Mouse (Mus musculus) right cerebral cortex, postnatal 25 days (tissue): Measurements from ENCODE around the gene Ino80b.
A peak's percentile ranks its signal among the peaks of the same experiment; 100 is the strongest.

Experiments
- DNase-seq: peaks from one replicate; pipeline ENCODE4 v3.0.0; 2022

Ino80b gene

DNA sequence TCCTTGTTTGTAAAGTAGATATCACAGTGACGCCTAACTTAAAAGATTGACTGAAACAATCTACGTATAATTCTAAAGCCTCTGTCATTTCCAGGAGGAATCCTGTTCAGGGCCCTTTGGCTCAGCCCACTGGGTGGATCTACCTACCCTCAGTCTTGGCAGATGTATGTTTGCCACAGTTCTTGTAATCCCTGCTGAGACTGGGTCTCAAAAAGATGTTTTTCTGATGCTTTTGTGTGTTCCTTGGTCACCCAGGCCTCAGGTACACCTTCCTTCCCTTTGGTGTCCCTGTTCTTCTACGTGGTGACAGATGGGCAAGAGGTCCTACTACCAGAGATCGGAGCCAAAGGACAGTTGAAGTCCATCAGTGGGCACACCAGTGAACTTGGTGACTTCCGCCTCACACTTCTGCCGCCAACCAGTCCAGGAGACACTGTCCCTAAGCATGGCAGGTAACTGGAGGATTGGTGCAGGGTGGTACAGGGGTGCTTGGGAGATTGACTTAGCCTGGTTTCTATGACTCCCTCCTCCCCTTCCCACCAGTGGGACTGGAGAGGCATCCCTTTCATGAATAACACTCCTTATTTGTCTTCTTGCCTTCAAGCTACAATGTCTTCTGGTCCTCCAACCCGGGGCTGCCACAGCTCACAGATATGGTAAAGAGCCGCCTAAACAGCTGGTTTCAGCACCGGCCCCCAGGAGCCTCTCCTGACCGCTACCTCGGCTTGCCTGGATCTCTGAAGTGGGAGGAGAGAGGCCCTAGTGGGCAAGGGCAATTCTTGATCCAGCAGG, 8.7 kb downstream of the Ino80b start:
- no peak for DNase-seq

DNA sequence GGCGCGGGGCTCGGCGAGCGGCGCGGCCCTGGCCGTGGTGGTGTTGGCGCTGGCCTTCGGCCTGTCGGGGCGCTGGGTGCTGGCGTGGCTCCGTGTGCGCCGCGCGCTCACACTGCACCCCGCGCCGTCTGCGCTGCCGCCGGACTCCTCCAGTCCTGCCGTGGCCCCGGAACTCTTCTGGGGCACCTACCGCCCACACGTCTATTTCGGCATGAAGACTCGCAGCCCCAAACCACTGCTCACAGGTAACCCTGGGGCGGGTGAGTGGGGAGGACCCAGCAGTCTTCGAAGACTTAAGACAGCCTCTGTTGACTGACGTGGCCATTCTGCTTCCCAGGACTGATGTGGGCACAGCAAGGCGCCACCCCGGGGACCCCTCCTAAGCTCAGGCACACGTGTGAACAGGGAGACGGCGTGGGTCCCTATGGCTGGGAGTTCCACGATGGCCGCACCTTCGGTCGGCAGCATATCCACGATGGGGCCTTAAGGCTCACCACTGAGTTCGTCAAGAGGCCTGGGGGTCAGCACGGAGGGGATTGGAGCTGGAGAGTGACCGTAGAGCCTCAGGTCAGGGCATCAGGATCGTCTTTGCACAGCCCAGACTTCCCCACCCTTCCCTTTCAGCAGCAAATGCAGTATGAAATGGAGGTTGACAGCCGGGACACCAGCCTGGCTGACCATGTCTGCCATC, 9.4 kb downstream of the Ino80b start:
- DNase-seq: no peak

DNA sequence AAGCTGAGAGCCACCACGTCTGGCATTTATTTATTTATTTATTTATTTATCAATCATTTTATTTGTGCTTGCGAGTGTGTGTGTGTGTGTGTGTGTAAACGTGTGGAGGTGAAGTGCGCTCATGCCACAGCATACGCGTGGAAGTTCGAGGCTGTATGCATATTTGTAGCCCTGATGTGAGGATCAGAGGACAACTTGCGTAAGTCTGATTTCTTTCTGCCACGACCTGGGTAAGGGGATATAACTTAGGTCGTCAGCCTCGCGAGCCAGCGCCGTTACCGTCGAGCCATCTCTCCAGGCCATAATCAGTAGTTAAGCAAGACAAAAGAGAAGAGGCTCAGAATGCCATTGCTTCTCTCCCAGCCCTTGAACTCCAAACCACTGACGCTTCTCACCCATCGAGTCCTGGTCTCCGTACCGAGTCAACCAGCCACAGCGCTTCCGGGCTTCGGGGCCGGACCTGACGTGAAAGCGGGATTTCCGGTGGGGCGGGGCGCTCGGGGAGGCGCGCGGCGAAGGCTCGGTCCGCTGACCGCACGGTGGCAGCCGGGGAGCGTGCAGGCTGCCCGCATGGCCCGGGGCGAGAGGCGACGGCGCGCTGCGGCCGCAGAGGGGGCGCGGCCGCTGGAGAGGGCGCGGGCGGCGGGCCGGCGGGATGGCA, 10.1 kb downstream of the Ino80b start, which contains the start of gene Mogs:
Gene Mogs, plus strand, starts transcription at position 486 of the 661 bp plus-strand sequence.
- DNase-seq: peak; percentile 92

DNA sequence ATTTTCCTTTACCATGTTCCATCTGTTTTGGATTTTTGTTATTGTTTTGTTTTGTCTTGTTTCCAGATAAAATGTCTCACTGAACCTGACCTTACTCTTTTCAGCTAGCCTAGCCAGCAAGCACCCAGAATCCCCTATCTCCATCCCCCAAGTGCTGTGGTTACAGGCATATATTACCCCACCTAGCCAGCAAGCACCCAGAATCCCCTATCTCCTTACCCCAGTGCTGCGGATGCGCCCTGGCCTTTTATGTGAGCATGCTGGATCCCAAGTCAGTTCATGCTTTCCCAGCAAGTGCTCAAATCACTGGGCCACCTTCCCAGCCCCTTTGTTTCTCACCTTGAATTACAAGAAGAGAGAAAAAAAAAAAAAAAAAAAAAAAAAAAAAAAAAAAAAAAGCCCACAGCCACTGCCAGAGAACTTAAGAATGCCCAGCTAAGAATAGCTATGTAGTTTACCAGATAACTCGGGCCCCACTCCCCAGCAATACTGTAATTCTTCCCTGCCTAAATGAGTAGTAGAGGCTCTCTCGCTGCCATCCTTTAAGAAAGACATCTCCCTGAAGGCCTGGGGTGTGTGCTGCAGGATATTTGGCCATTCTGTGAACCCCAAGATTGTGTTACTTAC, 13.6 kb downstream of the Ino80b start:
- no peak for DNase-seq

DNA sequence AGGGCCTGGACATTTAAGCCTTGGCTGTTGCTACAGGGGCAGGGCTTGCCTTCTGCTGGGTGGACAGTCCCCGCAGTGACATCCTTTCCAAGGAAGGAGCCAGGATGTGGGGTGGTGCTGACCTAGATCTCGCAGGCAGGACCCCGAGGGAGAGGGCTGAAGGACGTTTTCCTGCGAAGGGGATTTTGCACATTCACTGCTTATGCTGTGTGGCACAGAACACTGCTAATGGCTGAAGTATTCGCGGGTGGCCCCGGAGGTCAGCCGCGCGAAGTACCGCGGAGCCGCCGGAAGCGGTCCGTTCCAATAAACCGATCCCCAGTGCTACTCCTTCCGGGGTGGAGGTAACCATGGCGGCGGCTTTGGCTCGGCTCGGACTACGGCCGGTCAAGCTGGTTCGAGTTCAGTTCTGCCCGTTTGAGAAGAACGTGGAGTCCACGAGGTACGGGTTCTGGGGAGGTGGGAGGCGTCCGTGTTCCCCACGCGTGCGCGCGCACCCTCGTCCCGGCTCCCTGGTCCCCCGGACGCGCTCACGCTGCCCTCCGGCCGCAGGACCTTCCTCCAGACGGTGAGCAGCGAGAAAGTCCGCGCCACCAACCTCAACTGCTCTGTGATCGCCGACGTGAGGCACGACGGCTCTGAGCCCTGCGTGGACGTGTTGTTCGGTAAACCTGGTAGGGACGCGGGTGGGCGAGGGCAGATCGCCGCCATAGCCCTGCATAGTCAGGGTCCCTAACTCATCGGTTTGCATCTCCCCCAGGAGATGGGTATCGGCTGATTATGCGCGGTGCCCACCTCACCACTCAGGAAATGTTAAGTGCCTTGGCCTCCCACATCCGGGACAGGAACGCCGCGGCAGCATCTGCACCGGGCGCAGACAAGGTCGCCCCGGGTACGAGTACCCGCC, 16.2 kb downstream of the Ino80b start, which contains the start of gene Mrpl53:
Gene Mrpl53, plus strand, starts transcription at position 279 of the 907 bp plus-strand sequence.
- DNase-seq: peak; percentile 86

DNA sequence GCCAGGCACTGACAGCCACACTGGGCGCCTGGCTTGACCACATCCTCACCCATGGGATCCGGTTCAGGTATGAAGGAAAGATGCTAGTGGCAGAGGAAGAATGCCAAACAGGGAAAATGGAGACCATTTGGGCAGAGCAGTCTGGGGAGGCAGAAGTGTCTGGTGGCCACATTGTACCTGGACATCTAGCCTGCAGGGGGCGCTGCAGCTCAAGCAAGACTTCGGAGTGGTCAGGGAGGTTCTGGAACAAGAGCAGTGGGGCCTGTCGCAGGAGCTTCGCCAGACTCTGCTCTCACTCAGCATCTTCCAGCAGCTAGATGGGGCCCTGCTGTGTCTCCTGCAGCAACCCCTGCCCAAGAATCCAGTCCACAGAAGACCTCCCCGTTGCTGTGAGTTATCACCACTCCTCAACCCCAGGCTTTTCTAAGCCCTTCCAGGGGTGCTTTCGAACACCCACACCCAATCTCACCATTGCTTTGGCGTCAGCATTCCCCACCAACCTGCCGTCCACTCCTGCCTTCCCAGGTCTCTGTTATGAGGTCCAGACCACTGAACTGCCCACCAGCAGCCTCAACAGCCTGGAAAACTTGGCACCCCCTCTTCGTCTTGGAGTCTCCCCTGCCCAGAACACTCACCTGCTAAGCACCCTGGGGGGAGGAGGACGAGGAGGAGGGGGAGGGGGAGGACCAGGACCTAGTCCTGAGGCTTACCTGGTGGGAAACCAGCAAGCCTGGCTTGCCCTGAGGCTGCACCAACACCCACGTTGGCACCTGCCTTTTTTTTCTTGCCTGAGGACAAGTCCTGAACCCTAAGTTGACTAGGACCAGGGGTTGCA, 17.4 kb downstream of the Ino80b start:
- no peak for DNase-seq

DNA sequence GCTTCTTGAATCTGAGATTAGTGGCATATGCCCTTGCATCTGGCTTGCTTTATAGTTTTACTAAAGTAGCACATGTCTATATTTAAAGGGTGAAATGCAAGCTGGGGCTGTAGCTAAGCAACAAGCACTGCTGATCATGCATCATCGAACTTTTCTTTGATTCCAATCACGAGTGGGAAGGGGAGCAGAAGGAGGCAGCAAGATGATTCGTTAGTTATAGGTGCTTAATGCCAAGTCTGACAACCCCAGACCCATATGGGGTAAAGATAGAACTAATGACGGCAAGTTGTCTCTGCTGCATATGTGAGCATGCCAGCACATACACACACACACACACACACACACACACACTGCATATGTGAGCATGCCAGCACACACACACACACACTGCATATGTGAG, 21.1 kb downstream of the Ino80b start:
- DNase-seq: no peak

DNA sequence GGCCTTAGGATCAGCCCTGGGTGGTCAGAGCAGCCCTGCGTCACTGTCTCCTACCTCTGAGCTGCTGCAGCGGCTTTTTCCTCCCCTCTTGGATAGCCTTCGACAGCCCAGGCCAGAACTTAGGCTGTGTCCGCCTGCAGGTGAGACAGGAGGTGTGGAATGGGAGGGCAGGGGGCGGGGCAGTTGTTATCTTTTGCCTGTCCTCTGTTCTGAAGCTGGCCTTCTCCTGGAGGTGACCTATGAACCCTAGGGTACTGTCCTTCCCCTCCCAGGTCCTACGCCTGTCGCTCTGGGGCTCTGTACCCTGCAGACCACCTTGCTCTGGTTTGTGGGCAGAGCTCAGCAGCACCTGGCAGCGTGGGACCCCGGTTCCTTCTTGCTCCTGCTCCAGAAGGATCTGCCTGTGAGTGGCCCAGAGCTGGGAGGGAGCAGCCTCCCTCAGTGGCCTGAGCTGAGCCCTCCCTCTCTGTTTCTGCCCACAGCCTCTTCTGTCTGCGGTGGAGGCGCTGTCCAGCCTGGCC, 22.0 kb downstream of the Ino80b start:
- no peak for DNase-seq

DNA sequence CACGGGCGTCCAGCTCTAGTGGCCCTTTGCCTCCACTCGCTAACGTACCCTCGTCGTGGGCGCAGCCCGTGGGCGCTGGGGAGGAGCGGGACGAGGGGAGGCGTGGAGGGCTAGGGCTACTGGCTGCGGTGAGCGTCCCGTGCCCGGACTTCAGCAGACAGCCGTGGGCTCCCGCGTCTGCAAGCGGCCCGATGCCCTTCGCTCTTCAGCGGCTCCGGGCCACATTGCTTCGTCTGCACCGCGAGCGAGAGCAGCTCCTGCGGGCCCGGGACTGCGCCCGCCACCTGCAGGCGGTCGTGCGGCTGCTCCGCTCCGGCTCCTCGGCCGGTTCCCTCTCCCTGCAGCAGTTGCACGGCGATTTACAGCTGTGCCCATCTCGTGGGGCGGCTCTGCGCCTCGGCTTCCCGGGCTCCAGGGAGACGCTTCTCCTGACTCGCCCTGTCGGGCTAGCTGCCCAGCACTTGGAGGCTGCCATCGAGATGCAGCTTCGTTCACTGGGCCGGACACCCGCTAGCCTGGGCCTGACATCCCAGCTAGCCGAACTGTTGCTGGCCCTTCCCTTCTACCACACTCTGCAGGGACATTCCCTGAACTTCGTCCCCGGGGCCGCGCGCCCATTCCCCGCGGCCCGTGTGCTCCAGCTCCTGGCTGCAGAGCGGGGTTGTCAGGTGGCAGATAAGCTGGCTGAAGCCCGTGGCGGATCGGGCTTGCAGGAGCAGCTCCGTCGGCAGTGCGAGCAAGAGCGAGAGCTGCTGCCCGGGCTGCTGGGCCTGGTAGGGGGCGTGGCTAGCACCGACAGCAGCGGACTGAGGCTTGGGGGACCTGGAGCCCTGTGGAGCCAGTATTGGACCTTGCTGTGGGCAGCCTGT, 23.3 kb downstream of the Ino80b start:
- peak; percentile 72 for DNase-seq

DNA sequence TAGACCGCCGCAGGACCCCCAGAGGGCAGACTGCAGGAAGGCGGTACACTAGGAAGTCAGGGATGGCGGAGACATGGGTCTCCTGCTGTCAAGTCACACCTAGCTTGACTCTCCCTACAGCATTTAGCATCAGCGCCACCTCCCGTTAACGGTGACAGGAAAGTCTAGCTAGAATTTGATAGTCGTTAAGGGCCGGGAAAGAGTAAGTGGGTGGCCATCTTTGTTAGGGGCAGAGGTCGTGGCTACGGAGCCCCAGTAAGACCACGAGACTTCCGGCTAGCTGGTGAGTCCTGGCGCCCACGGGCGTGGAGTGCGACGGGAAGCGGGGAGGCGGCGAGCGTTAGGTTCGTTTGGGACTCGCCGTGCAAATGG, 23.9 kb downstream of the Ino80b start, which contains the start of the genes Ccdc142 and Gm42688:
Gene Ccdc142, plus strand, starts transcription at position 286 of the 372 bp plus-strand sequence.
Gene Gm42688, plus strand, starts transcription at position 302 of the 372 bp plus-strand sequence.
- peak; percentile 87 for DNase-seq

DNA sequence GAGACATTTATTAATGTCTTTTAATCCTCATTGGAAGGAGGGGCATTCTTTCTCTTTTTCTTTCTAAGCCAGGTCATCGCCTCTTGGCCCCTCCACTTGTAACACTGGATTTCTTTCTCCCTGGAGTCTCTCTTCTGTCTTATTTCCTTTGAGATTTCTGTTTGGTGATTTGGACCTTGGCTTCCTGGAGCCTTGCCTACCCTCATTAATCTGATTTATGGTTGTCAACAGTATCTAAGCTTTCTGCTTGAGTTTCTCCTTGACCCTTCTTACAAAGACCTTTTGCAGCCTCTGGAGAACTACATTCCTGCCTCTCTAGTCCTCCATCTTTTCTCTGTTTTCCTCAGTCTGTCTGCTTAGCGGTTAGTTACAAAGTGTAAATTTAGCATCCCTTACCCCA, 26.8 kb downstream of the Ino80b start:
- no peak for DNase-seq

DNA sequence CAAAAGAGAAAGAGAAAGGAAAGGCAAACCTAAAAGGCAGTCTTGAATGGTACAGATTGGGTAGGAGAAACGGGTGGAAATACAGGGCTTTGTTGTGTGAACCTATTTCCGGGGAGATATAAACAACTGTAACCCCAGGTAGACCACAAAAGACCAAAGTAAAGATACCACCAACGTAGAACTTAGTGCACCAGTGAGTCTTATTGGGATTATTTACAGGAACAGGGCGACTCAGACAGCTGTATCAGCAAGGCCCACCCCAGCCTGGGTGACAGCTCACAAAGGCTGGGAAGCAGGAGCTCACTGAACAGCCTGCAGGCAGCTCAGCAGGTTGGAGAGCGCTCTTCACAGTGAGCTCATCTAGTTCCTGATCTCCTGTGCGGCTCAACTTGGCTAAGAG, 29.3 kb downstream of the Ino80b start:
- no peak for DNase-seq

DNA sequence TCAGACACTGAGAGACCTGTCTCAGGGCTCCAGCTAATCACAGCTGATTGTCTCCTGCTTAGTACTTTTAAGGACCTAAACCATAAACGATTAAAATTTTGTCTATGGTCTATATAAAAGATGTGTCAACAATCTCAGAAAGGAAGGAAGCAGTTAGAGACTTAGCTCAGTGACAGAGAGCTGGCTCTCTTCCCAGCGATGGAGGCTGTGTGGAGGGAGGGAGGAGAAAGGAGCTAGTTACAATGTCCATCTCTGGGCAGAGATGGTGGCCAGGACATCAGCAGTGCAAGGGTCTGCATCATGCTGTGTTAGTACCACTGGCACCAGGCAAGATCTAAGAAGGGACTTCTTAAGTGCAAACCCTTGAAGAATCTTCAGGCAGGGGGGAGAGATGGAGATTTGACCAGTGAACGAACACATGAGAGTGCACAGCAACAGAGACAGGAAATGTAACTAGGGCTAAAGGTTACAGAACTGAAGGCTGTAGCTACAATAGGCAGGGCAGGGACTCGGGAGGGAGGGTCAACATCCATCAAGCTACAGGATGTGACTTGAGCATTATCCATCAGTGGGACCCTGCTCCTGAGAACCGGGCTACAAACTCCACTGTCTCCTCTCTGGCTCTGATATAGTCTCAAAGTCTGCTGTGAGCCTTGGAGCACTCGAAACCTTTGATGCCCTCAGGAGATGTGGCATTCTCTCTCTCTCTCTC, 32.7 kb downstream of the Ino80b start:
- no peak for DNase-seq

DNA sequence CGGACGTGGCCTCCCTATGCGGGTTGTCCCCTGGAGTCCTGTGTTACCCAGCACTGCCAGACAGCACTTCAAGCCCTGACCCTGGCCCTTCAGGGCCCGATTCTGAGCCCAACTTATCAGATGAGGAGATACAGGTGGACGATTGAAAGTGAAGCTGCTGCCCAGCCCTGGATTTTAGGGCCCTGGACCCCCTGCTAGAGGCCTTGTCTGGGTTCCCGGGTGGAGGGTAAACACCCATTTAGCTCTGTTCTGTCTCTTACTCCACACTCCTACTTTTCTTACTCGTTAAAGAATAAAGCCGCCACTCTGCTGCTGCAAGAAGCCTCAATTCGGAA, 37.3 kb downstream of the Ino80b start:
- no peak for DNase-seq

DNA sequence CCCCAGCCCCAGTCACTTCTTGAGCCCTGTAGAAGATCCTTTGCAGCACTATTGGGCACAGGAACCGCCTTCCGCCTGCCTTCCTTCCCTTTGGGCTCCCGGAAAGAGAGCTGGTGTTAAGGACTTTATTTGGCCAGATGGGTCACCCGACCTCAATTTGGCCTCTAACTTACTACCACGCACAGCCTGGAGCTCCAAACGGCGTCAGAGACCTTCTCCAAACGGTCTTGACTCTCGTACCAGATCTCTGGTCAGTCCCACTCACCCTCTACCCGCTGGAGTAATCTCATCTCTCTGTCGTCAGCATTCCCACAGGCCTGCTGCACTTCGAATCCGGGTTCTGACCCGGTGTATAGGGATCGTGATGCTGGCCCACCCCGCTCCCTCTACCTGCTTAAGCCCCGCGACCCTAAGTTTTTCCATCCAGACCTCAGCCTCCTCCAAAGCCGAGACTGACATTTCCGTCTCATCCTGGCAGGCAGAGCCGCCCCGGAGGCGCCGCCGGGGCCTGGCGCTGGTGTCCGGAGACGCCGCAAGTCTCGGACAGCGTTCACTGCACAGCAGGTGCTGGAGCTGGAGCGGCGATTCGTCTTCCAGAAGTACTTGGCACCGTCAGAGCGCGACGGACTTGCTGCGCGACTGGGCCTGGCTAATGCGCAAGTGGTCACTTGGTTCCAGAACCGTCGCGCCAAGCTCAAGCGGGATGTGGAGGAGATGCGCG, 37.9 kb downstream of the Ino80b start:
- DNase-seq: no peak

DNA sequence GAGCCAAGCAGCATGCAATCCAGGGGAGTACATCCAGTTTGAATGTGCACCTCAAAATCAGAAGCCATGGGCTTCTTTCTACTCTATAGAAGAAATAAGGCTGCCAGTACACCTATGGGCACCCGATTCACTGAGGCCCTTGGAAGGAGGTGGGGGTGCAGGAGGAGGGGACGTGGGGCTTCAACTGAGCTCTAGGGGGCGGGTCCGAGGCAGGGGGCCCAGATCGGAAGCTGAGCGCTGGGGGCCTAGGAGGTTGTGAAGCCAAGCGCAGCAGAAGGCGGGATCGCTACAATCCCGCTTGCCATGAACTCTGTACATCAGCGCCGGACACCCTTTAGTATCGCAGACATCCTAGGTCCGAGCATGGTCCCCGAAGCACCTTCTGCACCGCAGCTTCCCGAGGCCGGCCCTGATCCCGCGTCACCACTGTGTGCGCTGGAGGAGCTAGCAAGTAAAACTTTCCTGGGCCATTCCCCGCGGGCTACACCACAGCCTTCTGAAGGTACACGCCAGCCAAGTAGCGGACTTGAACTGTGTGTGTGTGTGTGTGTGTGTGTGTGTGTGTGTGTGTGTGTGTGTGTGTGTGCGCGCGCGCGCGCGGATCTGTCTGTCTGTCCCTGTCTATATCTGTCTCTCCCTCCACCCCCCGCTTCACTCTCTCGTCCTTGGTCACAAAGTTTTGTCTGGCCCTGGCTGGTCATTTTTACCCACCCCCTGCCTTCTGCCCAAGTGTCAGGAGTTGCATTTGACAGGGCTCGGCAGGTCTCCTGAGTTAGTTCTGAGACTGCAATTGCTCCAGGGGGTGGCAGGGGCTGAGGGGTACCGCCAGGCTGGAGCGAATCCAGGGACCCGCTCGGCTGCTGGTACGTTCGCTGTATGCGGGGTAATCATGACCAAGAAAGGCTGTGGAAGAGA, 38.9 kb downstream of the Ino80b start, which contains the start of gene Lbx2:
Gene Lbx2, plus strand, starts transcription at position 247 of the 915 bp plus-strand sequence.
- no peak for DNase-seq

DNA sequence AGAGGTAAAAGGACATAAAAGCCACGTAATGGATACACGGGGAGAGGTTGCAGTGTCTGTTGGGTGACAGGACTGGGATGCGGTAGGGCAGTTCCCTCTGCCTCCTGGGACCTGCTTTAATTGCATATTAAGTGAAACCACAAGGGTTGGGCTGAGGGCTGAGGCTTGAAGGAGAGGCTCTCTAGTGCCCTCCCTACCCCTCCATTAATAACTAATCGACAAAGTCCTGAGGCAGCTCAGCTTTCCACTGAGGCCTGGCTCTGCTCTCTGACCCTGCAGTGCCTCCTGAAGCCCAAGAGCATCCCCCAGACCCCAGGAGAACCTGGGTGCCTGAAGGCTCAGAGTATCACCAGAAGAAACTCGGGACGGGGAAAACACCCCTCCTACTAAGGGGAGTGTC, 40.8 kb downstream of the Ino80b start:
- DNase-seq: no peak
